Mouse (Mus musculus) hindbrain, postnatal 0 days (tissue): ENCODE data around the gene Gna12. TPM values are rescaled to one million over a fixed set of nuclear protein-coding genes. Genes with fewer than 3 reads are reported as not detected.

Experiments used
- ATAC-seq: fragments of 200-750 bp; cut with Nextera tagmentation; 2 replicates; pipeline ENCODE4 v1.8.0; 2017; ENCODE audit warnings: mild to moderate bottlenecking, moderate TSS enrichment, moderate library complexity
- DNase-seq: peaks from one replicate; pipeline ENCODE4 v3.0.0-alpha.2; 2015; ENCODE audit warnings: low spot score
- H3K27ac ChIP-seq: fragments of 300-500 bp; sonication (generic); 2 replicates; pipeline ENCODE4 v1.5.1; 2014; ENCODE audit warnings: mild to moderate bottlenecking
- H3K27me3 ChIP-seq: fragments of 300-500 bp; sonication (generic); 2 replicates; pipeline ENCODE4 v1.6.1; 2014; ENCODE audit warnings: low read length, mixed read lengths; ENCODE audit not compliant: insufficient read depth
- H3K36me3 ChIP-seq: fragments of 300-500 bp; sonication (generic); 2 replicates; pipeline ENCODE4 v1.6.1; 2014; ENCODE audit warnings: low read length, mixed read lengths; ENCODE audit not compliant: insufficient read depth
- H3K4me1 ChIP-seq: fragments of 300-500 bp; sonication (generic); 2 replicates; pipeline ENCODE4 v1.6.1; 2014; ENCODE audit warnings: antibody characterized with exemption, low read length, mixed read lengths; ENCODE audit not compliant: insufficient read depth
- H3K4me2 ChIP-seq: fragments of 300-500 bp; sonication (generic); 2 replicates; pipeline ENCODE4 v1.6.1; 2014; ENCODE audit warnings: low read depth, mild to moderate bottlenecking, low read length, moderate library complexity, mixed read lengths
- H3K4me3 ChIP-seq: fragments of 300-500 bp; sonication (generic); 2 replicates; pipeline ENCODE4 v1.5.1; 2014; ENCODE audit warnings: low read length
- H3K9ac ChIP-seq: fragments of 300-500 bp; sonication (generic); replicated peaks from 2 replicates; pipeline ENCODE4 v1.6.1; 2014; ENCODE audit warnings: mild to moderate bottlenecking, low read length, moderate library complexity, mixed read lengths
- H3K9me3 ChIP-seq: fragments of 300-500 bp; sonication (generic); 2 replicates; pipeline ENCODE4 v1.6.1; 2016; ENCODE audit warnings: low read length, mixed read lengths
- CTCF ChIP-seq: IDR thresholded peaks from 2 replicates; pipeline ENCODE4 v1.5.1; 2016; ENCODE audit warnings: antibody characterized with exemption, control low read depth, low read depth
- WGBS: fragments of 180-500 bp; shearing (Covaris S2); extraction: QIAGEN DNeasy Blood & Tissue Kit; methylation state at CpG from one replicate; pipeline ENCODE4 v1.1.7; 2014; 5-methylcytosine and 5-hydroxymethylcytosine counted together
- polyA plus RNA-seq: library from polyadenylated mRNA; unstranded; fragments of >200 nt; fragmentation: Nextera tagmentation; extraction: Ambion mirVana; gene quantifications from 2 replicates; pipeline ENCODE4 v1.2.1, GENCODE M21; 2015
- total RNA-seq: library from RNA; depleted of rRNA; stranded (reverse); fragments of >200 nt; gene quantifications from 2 replicates; pipeline ENCODE4 v1.2.3, GENCODE M21; 2014; rRNA removed

Gna12 gene
- total RNA-seq (201 and 208 TPM in 2 replicates), polyA plus RNA-seq (32.8 and 35.9 TPM in 2 replicates)

DNA sequence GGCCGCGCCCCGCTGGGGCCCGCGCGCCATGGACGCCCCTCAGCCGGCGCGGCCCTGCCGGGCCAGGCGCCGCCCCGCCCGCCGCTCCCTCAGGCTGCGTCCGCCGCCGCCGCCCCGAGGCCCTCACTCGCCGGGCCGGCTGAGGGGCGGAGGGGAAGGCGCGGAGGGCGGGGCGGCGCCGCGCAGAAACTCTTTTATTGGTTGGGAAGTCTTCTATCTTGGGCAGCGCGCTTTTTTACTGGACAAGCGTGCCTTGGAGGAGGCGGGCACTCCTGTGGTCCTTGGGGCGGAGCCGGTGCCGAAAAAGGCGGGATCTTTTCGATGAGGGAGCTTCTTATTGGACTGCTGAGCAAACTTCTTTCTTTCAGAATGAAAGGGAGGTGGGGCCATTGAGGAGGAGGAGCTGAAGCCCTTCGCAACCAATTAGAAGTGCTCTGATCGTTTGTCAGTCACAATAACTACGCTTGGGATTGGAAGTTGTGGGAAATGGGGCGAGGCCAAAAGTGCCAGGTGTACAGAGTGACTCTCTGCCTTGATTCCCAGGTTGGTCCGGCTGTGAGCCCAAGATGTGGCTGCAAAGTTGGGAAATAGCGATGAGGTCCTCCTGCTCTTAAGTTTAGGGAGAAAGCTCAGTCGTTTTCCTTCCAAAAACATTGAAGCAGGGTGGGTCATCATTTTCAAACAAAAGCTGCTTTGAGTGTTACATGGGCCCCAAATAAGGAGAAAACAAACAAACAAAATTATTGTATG lies at the start of gene Gna12:
TSS of gene Gna12 (minus strand) at position 118 of the 750 bp plus-strand sequence.
- DNase-seq (peak; percentile 100), ATAC-seq (peak; percentile 99)
- Histone ChIP-seq H3K27ac (peak within 1 kb of the TSS; percentile 76), H3K9me3 (no peaks in the 10 kb centered on the region), H3K9ac (peak within 1 kb of the TSS; percentile 75), H3K36me3 (no peaks in the 10 kb centered on the region), H3K4me1 (peaks cover 25% of the 10 kb centered on the region), H3K4me2 (peak within 1 kb of the TSS; percentile 96), H3K4me3 (peak within 1 kb of the TSS; percentile 72), H3K27me3 (no peaks in the 10 kb centered on the region)
- under 1% methylated on average over 46 of the region's 49 CpGs for WGBS
- TF ChIP-seq CTCF = no peak

GRCm38 (mm10) chr5:140878644-140879043 lies 48.4 kb upstream of the Gna12 start:
- H3K36me3 ChIP-seq = no peaks in the 10 kb centered on the region
- no peaks in the 10 kb centered on the region for H3K27me3 ChIP-seq
- 78% methylated on average over 6 of the region's 6 CpGs for WGBS
- no peaks in the 10 kb centered on the region for H3K9me3 ChIP-seq
- no peak for DNase-seq
- H3K4me3 ChIP-seq = no peak overlapping the region
- no peak overlapping the region for H3K4me2 ChIP-seq
- H3K27ac ChIP-seq = no peak overlapping the region
- no peak overlapping the region for H3K9ac ChIP-seq
- no peaks in the 10 kb centered on the region for H3K4me1 ChIP-seq
- no peak for ATAC-seq
- peak; percentile 43 for TF ChIP-seq CTCF

- H3K4me2 ChIP-seq = no peak overlapping the region
- WGBS = 69% methylated on average over 6 of the region's 6 CpGs
- DNase-seq = no peak
- H3K36me3 ChIP-seq = no peaks in the 10 kb centered on the region
- H3K27me3 ChIP-seq = no peaks in the 10 kb centered on the region
- no peak overlapping the region for H3K9ac ChIP-seq
- no peak overlapping the region for H3K4me3 ChIP-seq
- no peak for TF ChIP-seq CTCF
- no peak for ATAC-seq
- H3K27ac ChIP-seq = no peak overlapping the region
- H3K4me1 ChIP-seq = peaks cover 8% of the 10 kb centered on the region; the same call in 1 of the 2 replicates
- no peaks in the 10 kb centered on the region for H3K9me3 ChIP-seq
Measured at GRCm38 (mm10) chr5:140873736-140874307, 43.6 kb upstream of the Gna12 start.

GRCm38 (mm10) chr5:140873039-140873551 lies 42.9 kb upstream of the Gna12 start:
- TF ChIP-seq CTCF = no peak
- Histone ChIP-seq H3K4me3 (no peak overlapping the region), H3K36me3 (no peaks in the 10 kb centered on the region), H3K9ac (no peak overlapping the region), H3K4me2 (peak overlapping the region; percentile 21; the same call in 1 of the 2 replicates), H3K27ac (no peak overlapping the region), H3K9me3 (no peaks in the 10 kb centered on the region), H3K27me3 (no peaks in the 10 kb centered on the region), H3K4me1 (peaks cover 8% of the 10 kb centered on the region; the same call in 1 of the 2 replicates)
- 18% methylated on average over 18 of the region's 18 CpGs for WGBS
- DNase-seq (peak; percentile 28), ATAC-seq (peak; percentile 27; the same call in 1 of the 2 replicates)

DNA sequence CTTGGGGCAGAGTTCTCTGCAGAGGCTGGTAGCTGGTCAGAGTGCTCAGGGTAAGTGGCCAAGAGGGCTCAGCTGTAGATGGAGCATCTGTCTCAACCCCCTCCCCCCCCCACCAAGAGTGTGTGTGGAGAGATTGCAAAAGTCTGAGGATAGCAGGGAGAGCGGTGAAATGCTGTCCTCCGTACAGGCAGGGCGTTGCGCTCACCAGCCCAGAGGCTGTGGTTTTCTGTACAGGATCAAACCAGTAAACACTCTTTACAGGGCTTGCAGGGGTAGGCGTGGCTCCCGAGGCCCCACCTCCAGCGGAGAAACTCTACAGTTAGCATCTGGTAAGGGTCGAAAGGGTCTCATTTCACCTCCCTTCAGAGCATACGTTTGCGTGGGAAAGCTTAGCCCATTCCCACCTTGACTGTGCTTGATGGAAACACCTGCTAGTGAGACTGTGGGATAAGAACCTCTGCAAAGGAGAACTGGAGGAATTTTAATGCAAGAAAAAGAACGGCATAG lies 42.4 kb upstream of the Gna12 start:
- Histone ChIP-seq H3K4me1 (peaks cover 8% of the 10 kb centered on the region; the same call in 1 of the 2 replicates), H3K4me3 (no peak overlapping the region), H3K9me3 (no peaks in the 10 kb centered on the region), H3K4me2 (0 out of 2 replicates have a peak overlapping the region, but pooled peaks have one; percentile 21), H3K9ac (no peak overlapping the region), H3K36me3 (no peaks in the 10 kb centered on the region), H3K27ac (no peak overlapping the region), H3K27me3 (no peaks in the 10 kb centered on the region)
- WGBS = 34% methylated on average over 11 of the region's 11 CpGs
- DNase-seq = no peak
- peak; percentile 12; the same call in 1 of the 2 replicates for ATAC-seq
- no peak for TF ChIP-seq CTCF

DNA sequence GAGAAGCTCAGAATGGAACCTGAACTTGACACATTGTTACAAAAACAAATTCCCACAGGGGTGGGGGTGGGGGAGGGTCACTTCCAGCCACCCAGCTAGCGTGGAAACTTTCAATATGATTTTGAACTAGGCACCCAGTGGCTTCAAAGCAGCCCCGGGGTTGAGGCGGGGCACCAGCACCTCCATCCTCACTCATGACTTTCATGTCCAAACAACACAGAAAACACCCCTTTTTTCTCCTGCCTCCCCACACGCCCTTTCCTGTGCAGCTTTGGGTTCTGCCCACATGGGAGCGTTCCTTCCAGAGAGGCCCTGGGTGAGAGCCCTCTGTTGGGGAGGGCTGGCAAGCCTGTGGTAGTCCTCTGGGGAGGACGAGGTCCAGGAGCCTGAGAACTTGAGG lies 41.0 kb upstream of the Gna12 start:
- DNase-seq (no peak), ATAC-seq (no peak)
- H3K4me2 ChIP-seq = no peak overlapping the region
- H3K27ac ChIP-seq = no peak overlapping the region
- H3K36me3 ChIP-seq = no peaks in the 10 kb centered on the region
- 74% methylated on average over 6 of the region's 6 CpGs for WGBS
- H3K4me1 ChIP-seq = peaks cover 8% of the 10 kb centered on the region; the same call in 1 of the 2 replicates
- H3K4me3 ChIP-seq = no peak overlapping the region
- no peaks in the 10 kb centered on the region for H3K27me3 ChIP-seq
- H3K9me3 ChIP-seq = no peaks in the 10 kb centered on the region
- no peak for TF ChIP-seq CTCF
- no peak overlapping the region for H3K9ac ChIP-seq
